Comparison of ENCODE assay signal across 19 mouse cellular contexts in the genomic region with DNA sequence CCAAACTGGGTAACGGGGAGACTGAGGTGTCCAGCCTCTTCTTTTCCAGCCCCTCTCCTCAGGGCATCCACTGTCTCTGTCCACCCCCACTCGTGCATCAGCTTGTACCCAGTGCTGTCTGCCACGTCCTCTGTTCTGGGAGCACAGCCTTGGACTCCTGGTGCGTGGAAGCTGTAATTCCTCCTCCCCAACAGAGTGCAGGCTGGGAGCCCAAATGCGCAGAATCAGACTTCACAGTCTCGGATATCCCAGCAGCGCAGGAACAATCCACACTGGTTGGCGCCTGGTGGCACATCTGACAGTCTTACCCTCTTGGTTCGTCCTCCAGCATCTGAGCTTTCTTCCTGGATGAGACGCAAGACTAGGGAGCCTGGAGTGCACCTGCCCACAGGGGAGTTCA.
DNase-seq lines count a peak whose midpoint lies in the region; ATAC-seq and TF ChIP-seq lines count a peak whose summit lies in the region.
"Had no signal": no experiment of that assay in that cellular context is flagged by ENCODE, and none has a peak within 500 bp of the region (broad histone marks: within the 10 kb centered on the region; RNA-seq: fewer than 3 reads in every experiment).

No protein-coding gene starts in this region.

- H3K27me3 ChIP-seq in heart, embryonic 10.5 days (ENCODE audit: insufficient read depth, poor library complexity, severe bottlenecking): no peaks in the 10 kb centered on the region
- H3K27me3 ChIP-seq in ES-Bruce4 (ENCODE audit: control insufficient read depth, insufficient read depth, low read length, poor library complexity, severe bottlenecking): no peaks in the 10 kb centered on the region
- no peaks in the 10 kb centered on the region for H3K27me3 ChIP-seq in embryonic facial prominence, embryonic 11.5 days (ENCODE audit: control insufficient read depth, insufficient read depth, low read length)
- H3K27me3 ChIP-seq: embryonic facial prominence, embryonic 12.5 days; hindbrain, embryonic 15.5 days; limb, embryonic 13.5 days; liver, embryonic 15.5 days had no signal

- H3K9me3 ChIP-seq in heart, embryonic 10.5 days: no peaks in the 10 kb centered on the region
- no peaks in the 10 kb centered on the region for H3K9me3 ChIP-seq in ES-Bruce4 (replicated peaks; ENCODE audit: control insufficient read depth, insufficient read depth, low read length, poor library complexity, severe bottlenecking)
- H3K9me3 ChIP-seq in embryonic facial prominence, embryonic 11.5 days (replicated peaks; ENCODE audit: control insufficient read depth, low read length): no peaks in the 10 kb centered on the region
- H3K9me3 ChIP-seq: embryonic facial prominence, embryonic 12.5 days; hindbrain, embryonic 15.5 days; limb, embryonic 13.5 days; liver, embryonic 15.5 days had no signal

- 77% methylated on average over 10 of the region's 10 CpGs for WGBS in heart, embryonic 10.5 days
- WGBS in embryonic facial prominence, embryonic 11.5 days: 71% methylated on average over 10 of the region's 10 CpGs

- no peak overlapping the region for H3K9ac ChIP-seq in ES-Bruce4 (ENCODE audit: low read depth, poor library complexity, severe bottlenecking)
- no peak overlapping the region for H3K9ac ChIP-seq in embryonic facial prominence, embryonic 11.5 days (replicated peaks; ENCODE audit: low read length)
- H3K9ac ChIP-seq: embryonic facial prominence, embryonic 12.5 days; hindbrain, embryonic 15.5 days; limb, embryonic 13.5 days; liver, embryonic 15.5 days had no signal

- DNase-seq in heart, embryonic 10.5 days (ENCODE audit: low spot score): no peak
- no peak for DNase-seq in heart, adult 8-10 months (ENCODE audit: low spot score)
- peak; percentile 35 to 36 for DNase-seq in left cerebral cortex, adult 18-20 months (ENCODE audit: low spot score in 2 of 2)
- no peak for DNase-seq in left cerebral cortex, adult 8-10 months (ENCODE audit: low spot score in 2 of 2)
- DNase-seq in embryonic facial prominence, embryonic 11.5 days (ENCODE audit: low spot score): no peak
- no peak for DNase-seq in adrenal gland, postnatal 10 days
- DNase-seq: cerebellum, postnatal 25 days; heart, adult 11 months; kidney, adult 11 months; kidney, postnatal 36 days; layer of hippocampus, postnatal 36 days; lung, postnatal 10 days; thymus, postnatal 36 days had no signal

- peaks cover 45% of the 10 kb centered on the region for H3K4me1 ChIP-seq in heart, embryonic 10.5 days
- H3K4me1 ChIP-seq in ES-Bruce4 (ENCODE audit: control insufficient read depth, insufficient read depth, low read length): peaks cover 10% of the 10 kb centered on the region
- no peaks in the 10 kb centered on the region for H3K4me1 ChIP-seq in embryonic facial prominence, embryonic 11.5 days (ENCODE audit: control insufficient read depth, insufficient read depth, low read length)
- H3K4me1 ChIP-seq: liver, embryonic 15.5 days had no signal

- H3K4me3 ChIP-seq in heart, embryonic 10.5 days: no peak overlapping the region
- peak overlapping the region; percentile 30; the same call in 1 of the 2 replicates for H3K4me3 ChIP-seq in ES-Bruce4 (ENCODE audit: low read depth, low read length)
- H3K4me3 ChIP-seq in embryonic facial prominence, embryonic 11.5 days (ENCODE audit: low read depth, low read length): no peak overlapping the region
- H3K4me3 ChIP-seq: embryonic facial prominence, embryonic 12.5 days; hindbrain, embryonic 15.5 days; limb, embryonic 13.5 days; liver, embryonic 15.5 days had no signal

- no peaks in the 10 kb centered on the region for H3K36me3 ChIP-seq in heart, embryonic 10.5 days
- no peaks in the 10 kb centered on the region for H3K36me3 ChIP-seq in ES-Bruce4 (ENCODE audit: control insufficient read depth, insufficient read depth, low read length, poor library complexity, severe bottlenecking)
- no peaks in the 10 kb centered on the region for H3K36me3 ChIP-seq in embryonic facial prominence, embryonic 11.5 days (replicated peaks; ENCODE audit: control insufficient read depth, insufficient read depth, low read depth, low read length)
- H3K36me3 ChIP-seq: embryonic facial prominence, embryonic 12.5 days; hindbrain, embryonic 15.5 days; limb, embryonic 13.5 days; liver, embryonic 15.5 days had no signal

- H3K4me2 ChIP-seq in embryonic facial prominence, embryonic 11.5 days (ENCODE audit: low read depth, low read length): no peak overlapping the region
- H3K4me2 ChIP-seq: embryonic facial prominence, embryonic 12.5 days; hindbrain, embryonic 15.5 days; limb, embryonic 13.5 days; liver, embryonic 15.5 days had no signal

- peak; percentile 31; the same call in 1 of the 2 replicates for ATAC-seq in embryonic facial prominence, embryonic 11.5 days (replicated peaks; ENCODE audit: insufficient number of reproducible peaks, low FRiP score, low TSS enrichment, low read depth)
- ATAC-seq: forebrain, embryonic 16.5 days had no signal

- TF ChIP-seq POLR2A in ES-Bruce4 (IDR thresholded peaks at IDR 0.05; ENCODE audit: insufficient read depth, low read length): no peak

- no peak for TF ChIP-seq CTCF in ES-Bruce4 (IDR thresholded peaks at IDR 0.05; ENCODE audit: low read depth, low read length)

- no peak for TF ChIP-seq EP300 in ES-Bruce4 (IDR thresholded peaks at IDR 0.05; ENCODE audit: insufficient read depth, low read depth, low read length)

- H3K27ac ChIP-seq in heart, embryonic 10.5 days: peak overlapping the region; percentile 36; the same call in 1 of the 2 replicates
- H3K27ac ChIP-seq in ES-Bruce4 (ENCODE audit: insufficient read depth, low read length): no peak overlapping the region
- no peak overlapping the region for H3K27ac ChIP-seq in embryonic facial prominence, embryonic 11.5 days (replicated peaks; ENCODE audit: low read depth, low read length)
- H3K27ac ChIP-seq: embryonic facial prominence, embryonic 12.5 days; hindbrain, embryonic 15.5 days; limb, embryonic 13.5 days; liver, embryonic 15.5 days had no signal

Comparison
In these comparisons a context has a peak if more than half of its experiments do, and no peak if none do; other contexts are left out.
1. DNase-seq: peak in left cerebral cortex, adult 18-20 months (2 of 2); none in heart, embryonic 10.5 days (single experiment), heart, adult 8-10 months (single experiment), left cerebral cortex, adult 8-10 months (0 of 2), embryonic facial prominence, embryonic 11.5 days (single experiment) and adrenal gland, postnatal 10 days (single experiment).